Mouse (Mus musculus) layer of hippocampus, postnatal 25 days (tissue): ENCODE measurements around the gene Ifitm1. TPM values are rescaled to one million over a fixed set of nuclear protein-coding genes. Genes with fewer than 3 reads are reported as not detected.

Experiments
- DNase-seq, 2 experiments: peaks; one replicate each; pipeline ENCODE4 v3.0.0; 2022; ENCODE audit warnings: mixed read lengths in 2 of 2, low spot score in 1 of 2; ENCODE audit errors: extremely low spot score in 1 of 2
- total RNA-seq, 2 experiments: library from RNA; stranded (reverse); gene quantifications; 2 replicates each; pipeline ENCODE4 v1.2.3; 2021

Ifitm1 gene
- 1 to 10 TPM; 1.3 to 1.5 TPM for total RNA-seq

GRCm38 (mm10) chr7:140966921-140967320 lies at the start of gene Ifitm1:
Gene Ifitm1, plus strand, starts transcription at chr7:140967221.
- DNase-seq, result no peak

- DNase-seq, result no peak
These were observed 47.1 kb upstream of the Ifitm1 start for GRCm38 (mm10) chr7:140919911-140920310.

GRCm38 (mm10) chr7:140920418-140921029 lies 46.5 kb upstream of the Ifitm1 start, which contains the start of gene Nlrp6:
Gene Nlrp6, plus strand, starts transcription at chr7:140920902.
- no peak for DNase-seq

GRCm38 (mm10) chr7:140921225-140921975 lies 45.6 kb upstream of the Ifitm1 start:
- no peak for DNase-seq

GRCm38 (mm10) chr7:140922398-140923069 lies 44.5 kb upstream of the Ifitm1 start:
- peak in 1 of 2 experiments; percentile 44 for DNase-seq

- no peak for DNase-seq
These were observed 43.8 kb upstream of the Ifitm1 start for GRCm38 (mm10) chr7:140923070-140923775.

- no peak for DNase-seq
These were observed 39.8 kb upstream of the Ifitm1 start for GRCm38 (mm10) chr7:140927181-140927580.

GRCm38 (mm10) chr7:140938436-140938835 lies 28.6 kb upstream of the Ifitm1 start:
- DNase-seq, result no peak

GRCm38 (mm10) chr7:140938896-140939295 lies 28.1 kb upstream of the Ifitm1 start:
- no peak for DNase-seq

- DNase-seq, result no peak
These were observed 27.3 kb upstream of the Ifitm1 start for GRCm38 (mm10) chr7:140939669-140940171.

- peak; percentile 38 to 52 for DNase-seq
These were observed 25.6 kb upstream of the Ifitm1 start, which contains the start of gene Pgghg for GRCm38 (mm10) chr7:140941222-140942051. Gene Pgghg, plus strand, starts transcription at chr7:140941391.

GRCm38 (mm10) chr7:140942341-140942740 lies 24.7 kb upstream of the Ifitm1 start:
- DNase-seq, result no peak

GRCm38 (mm10) chr7:140942811-140943210 lies 24.2 kb upstream of the Ifitm1 start:
- DNase-seq, result no peak

- no peak for DNase-seq
These were observed 23.7 kb upstream of the Ifitm1 start for GRCm38 (mm10) chr7:140943356-140943755.

GRCm38 (mm10) chr7:140944236-140944635 lies 22.8 kb upstream of the Ifitm1 start:
- no peak for DNase-seq

GRCm38 (mm10) chr7:140945247-140945646 lies 21.8 kb upstream of the Ifitm1 start:
- no peak for DNase-seq

- no peak for DNase-seq
These were observed 20.7 kb upstream of the Ifitm1 start for GRCm38 (mm10) chr7:140946311-140946710.

GRCm38 (mm10) chr7:140946980-140947379 lies 20.0 kb upstream of the Ifitm1 start:
- no peak for DNase-seq

GRCm38 (mm10) chr7:140948161-140948560 lies 18.9 kb upstream of the Ifitm1 start:
- DNase-seq, result no peak

GRCm38 (mm10) chr7:140949255-140949654 lies 17.8 kb upstream of the Ifitm1 start:
- no peak for DNase-seq
